Mouse (Mus musculus): ENCODE results near the gene Dscam.

Gene Dscam

DNA sequence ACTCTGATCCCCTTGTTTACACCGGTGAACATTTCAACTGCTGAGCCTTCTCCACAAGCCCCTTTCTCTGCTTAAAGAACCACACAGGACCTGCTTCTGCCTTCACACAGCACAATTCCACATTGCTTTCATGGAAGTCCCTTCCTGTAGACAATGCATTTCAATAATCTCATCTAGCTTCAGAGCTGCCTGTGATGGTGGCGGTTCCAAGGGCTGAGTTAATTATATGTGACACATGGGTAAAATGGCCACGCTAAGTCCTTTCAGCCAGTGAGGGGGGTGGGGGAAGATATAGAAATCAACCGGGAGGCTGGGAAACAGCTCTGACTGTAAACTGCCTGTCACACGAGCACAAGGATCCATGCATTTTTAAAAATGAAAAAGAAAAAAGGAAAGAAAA lies 152.2 kb downstream of the Dscam start:
- DNase-seq (ENCODE audit: low spot score in 2 of 2), result no peak

DNA sequence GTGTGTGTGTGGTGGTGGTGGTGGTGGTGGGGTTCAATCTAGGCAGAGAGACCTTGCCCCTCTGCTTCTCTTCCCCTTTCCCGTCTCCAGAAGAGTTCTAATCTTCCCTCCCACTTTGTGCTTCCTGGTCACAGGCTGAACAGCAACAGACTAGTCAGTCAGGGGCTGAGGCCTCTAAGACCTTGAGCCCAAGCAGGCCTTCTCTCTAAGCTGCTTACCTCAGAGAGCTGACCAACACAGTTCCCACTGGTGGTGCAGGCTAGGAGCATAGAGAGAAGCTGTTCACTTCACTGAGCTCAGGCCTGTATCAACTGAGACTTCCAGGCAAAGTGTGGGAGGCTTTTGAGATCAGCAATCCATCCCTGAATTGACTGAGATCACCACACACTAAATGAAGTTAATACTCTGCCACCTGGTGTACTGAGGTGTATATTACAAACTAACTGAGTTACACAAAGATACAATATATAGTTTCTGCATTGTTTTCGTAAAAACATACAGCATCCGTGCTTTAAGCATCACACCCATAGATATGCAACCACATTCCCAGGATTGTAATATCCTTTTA lies 153.3 kb downstream of the Dscam start:
- no peak for DNase-seq (ENCODE audit: low spot score in 2 of 2)

DNA sequence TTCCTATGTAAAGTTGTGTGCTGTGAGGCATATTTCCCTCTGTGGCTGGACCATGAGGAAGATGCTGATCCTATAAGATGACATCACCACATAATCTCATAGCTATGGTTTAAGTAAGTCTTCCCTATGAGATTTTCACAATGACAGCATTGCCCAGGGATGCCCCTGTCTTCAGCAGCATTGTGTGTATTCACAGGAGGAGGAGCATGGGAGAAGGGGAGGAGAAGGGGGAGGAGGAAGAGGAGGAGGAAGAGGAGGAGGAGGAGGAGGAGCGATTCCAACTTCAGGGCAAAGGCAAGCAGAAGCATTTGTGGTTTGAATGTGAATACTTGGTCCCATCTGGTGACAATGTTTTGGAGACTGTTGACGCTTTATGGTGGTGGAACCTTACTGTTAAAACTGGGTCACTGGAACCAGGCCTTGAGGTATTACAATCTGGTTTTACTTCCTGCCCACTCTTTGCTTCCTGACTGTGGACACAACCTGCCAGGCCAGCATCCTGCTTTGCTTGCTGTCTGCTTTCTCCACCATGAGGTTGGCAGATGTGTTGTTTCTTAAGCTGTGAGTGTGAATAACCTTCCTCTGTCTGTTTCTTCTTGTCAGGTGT lies 154.2 kb downstream of the Dscam start:
- DNase-seq (ENCODE audit: low spot score in 2 of 2), result no peak

DNA sequence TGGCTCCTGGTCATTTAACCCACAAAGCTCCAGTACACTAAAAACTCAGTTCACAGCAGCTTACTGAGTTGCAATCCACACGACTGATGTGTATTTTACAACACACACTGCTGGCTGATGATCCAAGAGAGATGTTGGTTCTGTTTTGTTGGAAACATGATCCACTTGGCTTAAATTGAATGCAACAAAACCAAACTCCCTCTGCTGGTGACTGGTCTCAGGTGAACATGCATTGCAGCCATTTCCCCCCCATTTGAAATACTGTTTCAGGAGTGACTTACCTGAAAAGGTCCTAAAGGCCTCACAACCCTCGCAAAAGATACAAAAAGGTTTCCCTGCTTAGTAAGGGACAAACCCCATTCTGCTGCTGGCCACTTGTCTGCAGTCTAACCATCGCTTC lies 156.2 kb downstream of the Dscam start:
- no peak for DNase-seq (ENCODE audit: low spot score in 2 of 2)

DNA sequence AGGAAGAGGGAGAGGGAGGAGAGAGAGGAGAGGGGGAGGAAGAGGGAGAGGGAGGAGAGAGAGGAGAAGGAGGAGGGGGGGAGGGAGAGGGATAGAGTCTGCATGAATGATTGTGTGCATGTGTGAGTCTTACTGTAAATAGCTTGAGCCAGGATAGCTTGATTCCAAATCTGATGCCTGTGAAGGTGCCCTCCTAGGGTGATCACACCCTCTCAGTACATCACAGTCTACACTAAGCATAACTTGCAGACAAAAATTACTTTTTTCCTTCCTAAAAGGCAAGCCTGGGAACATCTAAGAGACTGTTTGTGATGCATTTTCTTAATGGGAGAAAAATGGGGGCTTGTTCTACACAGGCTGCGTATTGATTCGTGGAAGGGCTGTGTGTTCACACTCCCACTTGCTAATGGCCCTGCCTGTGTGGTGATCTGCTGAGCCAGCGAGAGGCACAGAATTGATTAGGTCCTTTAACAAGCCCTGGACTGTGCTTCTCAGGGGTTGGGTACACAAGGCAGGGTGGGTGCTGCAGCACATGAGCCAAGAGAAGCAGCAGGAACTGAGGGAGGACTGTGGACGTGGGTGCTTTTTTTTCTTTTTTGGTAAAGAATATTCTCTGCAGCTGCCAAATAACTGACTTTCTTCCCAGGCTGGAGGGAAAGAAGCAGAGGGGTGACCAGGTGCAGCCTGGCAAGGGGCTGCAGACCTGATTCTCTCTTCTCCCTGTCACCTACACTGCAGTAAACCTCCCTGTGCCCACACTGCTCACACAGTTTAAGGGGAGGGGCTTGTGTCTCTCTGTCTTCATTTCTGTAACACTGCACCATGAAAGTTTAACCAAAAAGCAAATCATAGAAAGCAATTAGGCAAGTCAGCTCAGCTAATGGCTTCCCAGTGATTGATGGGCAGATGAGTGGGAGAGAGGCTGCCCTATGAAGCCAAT lies 161.2 kb downstream of the Dscam start:
- no peak for DNase-seq (ENCODE audit: low spot score in 2 of 2)

DNA sequence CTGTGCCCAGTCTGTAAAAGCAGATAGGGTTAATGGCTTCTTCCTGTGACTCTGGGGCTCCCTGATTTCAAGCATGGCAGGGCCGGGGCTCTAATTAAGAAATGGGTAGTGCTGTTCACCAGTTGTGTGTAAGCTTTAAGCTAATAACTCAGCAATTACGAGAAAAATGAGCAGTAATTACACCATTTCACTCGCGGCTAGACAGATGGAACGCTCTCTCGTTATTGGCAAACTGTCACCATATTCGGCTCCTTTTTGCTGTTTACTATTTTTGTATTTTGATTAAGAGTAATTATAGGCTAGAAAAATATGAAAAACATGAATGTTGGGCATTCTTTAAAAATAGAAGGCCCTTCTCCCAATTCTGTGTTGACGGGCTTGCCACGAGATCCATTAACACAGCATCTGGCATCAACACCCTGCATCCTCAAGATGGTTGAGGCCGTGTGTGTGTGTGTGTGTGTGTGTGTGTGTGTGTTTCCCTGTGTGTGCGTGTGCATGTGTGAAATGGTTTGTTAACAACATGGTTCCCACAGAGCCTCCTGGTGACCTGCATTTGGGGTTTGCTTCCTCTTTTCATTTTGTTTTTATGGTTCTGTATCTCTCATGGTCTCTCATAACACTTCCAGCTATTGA lies 162.5 kb downstream of the Dscam start:
- DNase-seq (ENCODE audit: low spot score in 2 of 2), result no peak

DNA sequence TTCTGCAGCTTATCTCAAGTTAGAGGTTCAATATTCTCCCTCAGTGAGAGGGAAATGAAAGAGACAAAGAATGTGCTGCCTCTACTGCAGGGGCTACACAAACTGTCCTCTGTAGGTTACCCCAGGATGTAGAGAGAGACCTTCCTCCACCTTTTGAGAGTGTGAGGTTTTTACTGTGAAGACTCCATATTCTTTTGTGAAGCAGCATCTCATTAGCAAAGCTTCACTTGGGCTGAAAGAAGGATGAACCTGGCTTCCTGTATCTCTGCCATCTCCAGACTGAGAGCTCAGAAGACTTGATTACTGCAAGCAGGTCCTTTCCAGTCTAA lies 163.7 kb downstream of the Dscam start:
- no peak for DNase-seq (ENCODE audit: low spot score in 2 of 2)

DNA sequence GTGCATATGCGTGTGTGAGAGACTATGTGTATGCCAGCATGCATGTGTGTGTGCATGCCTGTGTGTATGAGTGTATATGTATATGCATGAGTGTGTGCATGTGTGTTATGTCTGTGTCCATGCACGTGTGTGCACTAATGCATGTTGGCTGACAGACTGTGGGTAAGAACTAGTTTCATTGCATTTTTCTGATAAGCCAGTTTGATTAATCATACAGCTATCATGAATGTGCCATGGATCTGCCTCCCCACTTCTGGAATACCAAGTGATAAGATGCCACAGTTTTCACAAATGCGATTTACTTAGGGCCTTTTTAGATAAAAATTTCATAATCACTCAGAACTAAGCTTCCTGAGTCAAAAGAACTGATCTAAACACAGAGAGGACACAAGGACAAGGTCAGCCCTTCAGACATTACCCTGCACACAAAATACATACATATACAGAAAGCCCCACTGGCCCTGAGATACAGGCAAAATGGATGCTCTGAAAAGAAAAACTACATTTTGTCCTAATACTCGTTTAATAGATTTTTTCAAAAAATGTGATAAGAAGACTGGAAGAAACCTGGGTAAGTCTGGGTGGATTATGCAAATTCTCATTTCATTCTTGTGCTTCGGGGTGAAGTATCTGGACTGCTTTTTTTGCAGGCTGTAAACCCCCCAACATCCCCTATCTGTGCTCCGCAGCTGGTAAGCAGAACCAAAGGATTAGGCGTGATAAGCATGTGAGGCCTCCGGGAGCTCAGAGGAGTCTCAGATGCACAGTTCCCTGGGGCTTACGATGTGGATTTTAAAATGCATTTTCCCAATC lies 164.3 kb downstream of the Dscam start:
- no peak for DNase-seq (ENCODE audit: low spot score in 2 of 2)

DNA sequence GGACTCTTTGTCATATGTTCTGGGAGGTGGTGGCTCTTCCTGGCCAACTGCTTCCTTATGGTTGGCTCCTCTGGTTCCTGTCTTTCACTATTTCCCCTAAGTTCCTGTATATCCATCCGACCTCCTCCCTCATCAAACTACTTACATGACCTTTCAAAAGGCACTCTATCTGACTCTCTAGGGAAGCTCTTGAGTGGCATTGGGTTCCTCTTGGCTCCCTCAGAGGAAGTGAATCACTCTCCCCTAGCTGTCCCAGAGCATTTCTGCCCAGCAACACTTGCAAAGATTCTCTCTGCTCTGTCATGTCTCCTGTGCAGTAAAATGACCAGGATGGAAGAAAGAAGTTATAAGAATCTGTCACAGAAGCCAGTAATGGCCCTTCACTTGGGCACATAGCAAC lies 166.6 kb downstream of the Dscam start:
- no peak for DNase-seq (ENCODE audit: low spot score in 2 of 2)

DNA sequence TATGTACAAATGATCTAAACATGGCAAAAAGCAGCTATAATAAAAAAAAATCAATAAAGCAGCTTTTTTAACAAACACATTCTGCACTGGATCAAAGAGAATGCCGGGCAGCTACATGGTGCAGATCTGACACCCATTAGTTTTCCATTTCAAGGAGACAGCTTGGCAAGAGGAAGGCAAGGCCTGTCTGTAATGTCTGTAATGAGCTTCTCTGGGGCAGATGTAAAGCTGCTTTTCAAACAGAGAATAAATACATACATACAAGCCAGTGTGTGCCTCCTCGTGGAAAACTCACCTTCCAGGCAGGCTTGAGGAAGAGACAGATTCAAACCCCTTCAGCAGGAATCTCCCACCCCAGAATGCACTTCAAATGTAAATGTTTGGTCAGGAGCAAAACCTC lies 167.7 kb downstream of the Dscam start:
- no peak for DNase-seq (ENCODE audit: low spot score in 2 of 2)

DNA sequence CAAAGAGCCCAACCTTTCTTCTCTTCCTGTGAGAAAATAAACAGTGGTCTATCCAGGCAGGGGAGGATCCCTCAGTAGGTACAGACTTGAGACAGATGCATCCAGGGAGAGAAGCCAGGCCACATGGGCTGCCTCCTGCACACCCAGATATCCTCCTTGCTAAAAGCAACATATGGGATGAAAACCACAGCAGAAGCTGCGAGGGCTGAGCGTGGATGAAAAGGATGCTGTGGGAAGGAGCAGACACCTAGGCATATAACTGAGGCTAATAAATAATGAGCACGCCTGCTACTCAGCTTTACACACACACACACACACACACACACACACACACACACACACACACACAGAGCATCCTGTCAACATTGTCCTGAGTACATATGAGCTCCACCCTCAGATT lies 168.4 kb downstream of the Dscam start:
- no peak for DNase-seq (ENCODE audit: low spot score in 2 of 2)

DNA sequence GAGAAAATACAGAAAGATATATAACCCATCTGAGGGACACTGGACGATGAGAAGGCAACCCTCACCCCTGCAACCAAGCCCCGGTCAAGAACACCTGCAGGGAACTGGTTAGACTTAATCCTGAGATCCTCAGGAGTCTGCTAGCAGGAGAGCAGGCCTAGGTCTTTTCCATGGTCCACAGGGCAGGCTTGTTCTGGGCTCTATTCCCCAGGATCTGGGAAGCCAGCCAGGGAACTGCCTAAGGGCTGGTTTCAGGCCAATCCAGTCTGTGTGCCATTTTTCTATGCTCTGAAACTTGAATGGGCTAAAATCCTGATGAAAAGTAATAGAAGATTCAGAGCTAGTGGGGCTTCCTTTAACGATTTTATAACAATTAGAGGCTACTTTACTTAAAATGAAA lies 173.7 kb downstream of the Dscam start:
- peak; percentile 72 to 82 for DNase-seq (ENCODE audit: low spot score in 2 of 2)

DNA sequence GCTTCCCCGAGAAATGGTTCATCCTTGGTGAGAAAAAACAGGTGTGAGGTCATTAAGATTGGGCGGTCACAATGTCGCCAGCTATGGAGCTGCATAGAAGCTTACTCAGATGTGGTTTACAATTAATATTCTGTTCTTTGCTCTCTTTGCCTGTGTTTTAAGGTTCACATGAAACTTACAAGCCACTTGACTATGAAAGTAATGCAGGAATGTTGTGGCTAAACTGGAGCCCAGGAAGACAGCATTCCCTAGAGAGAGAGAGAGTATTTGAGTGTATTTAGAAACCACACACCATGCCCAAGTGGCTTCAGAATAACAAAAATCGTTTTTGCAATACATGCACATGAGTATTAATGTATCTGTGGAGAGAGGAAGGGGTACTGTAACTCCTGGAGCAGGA lies 174.7 kb downstream of the Dscam start:
- DNase-seq (ENCODE audit: low spot score in 2 of 2), result no peak

DNA sequence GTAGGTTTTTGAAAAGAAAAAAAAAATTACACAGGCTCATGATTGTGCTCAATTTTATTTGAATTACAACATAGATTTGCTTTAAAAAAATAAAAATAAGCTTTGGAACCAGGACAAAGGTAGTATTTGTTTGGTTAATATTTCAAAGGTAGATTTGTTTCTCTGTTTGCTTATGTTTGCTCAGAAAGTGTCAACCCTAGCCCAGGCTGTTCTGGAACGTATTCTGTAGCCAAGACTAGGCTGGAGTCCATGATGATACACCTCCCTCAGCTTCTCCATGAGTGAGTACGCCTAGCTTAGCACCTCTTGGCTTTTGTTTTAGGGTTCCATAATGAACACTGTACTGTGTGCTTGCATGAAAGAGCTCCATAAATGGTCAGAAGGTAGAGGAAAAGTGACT lies 183.2 kb downstream of the Dscam start:
- DNase-seq (ENCODE audit: low spot score in 2 of 2), result no peak

DNA sequence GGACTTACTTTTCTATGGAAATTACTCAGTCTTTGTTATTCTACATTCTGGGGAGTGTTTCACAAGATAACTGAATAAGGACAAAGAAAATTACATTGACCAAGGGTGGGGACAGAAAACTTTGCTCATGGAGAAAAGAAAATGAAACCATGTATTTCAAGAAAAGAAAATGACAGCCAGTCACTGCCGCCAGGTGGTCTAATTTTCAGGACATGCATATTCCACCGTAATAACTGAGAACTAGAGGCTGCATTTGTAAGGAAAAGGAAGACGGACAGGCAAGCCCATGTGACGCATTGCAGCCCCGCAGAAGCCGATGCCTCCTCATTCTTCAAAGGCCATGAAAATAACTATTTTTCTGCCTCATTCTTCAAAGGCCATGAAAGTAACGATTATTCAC lies 197.3 kb downstream of the Dscam start:
- DNase-seq (ENCODE audit: low spot score in 2 of 2), result no peak

DNA sequence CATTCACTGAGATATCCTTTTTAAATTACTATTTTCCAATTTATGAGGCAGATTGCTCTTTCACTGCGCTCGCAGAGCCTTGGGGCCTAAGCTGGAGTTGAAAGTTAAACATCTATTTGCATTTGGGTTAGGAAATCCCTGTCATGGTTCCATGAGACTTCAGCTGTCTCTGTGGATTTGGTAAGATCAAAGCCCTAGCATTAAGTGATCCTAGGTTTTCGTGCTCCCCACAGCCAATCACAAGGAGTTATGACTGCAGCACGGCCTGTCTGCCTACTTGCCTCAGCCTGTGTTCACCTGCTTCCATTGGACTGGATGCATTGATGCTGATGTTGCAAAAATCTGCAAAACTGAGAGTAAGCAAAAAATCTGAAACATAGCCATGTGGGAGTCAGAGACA lies 198.8 kb downstream of the Dscam start:
- DNase-seq (ENCODE audit: low spot score in 2 of 2), result no peak

DNA sequence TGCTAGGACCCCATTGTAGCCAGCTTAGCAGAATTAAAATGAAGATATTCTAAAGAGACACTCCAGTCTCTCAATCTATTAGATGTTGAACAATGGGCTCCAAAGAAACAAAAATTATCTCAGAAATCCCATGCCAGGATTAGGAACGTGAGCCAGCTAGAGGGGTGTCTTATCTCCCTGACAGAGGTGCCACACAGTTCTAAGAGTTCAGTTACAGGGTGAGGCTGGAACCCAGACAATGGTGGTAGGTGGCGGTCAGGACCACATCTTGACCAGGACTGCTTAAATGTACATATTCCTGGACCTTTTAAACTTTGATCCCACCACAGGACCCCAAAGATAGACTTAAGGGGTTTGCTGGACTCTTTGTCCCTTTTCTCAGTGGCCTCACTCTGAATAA lies 200.1 kb downstream of the Dscam start:
- DNase-seq (ENCODE audit: low spot score in 2 of 2), result no peak

DNA sequence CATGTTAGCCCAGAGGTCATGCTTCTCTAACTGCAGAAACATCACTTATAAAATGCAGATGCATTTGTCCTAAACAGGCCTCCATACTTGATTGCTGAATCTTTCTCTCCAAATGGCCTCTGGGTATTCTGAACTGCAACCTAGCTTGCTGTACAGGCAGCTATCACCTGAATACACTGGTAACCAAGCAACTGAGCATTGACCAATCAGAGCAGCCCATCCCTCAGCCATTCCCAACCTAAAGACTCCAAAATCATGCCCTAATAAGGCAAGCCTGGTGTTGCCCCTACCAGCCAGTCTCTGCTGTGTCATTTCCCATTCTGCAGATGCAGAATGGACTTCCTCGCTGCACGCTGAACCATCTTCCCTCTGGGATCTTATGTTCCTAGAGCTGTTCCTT lies 200.9 kb downstream of the Dscam start:
- DNase-seq (ENCODE audit: low spot score in 2 of 2), result no peak

DNA sequence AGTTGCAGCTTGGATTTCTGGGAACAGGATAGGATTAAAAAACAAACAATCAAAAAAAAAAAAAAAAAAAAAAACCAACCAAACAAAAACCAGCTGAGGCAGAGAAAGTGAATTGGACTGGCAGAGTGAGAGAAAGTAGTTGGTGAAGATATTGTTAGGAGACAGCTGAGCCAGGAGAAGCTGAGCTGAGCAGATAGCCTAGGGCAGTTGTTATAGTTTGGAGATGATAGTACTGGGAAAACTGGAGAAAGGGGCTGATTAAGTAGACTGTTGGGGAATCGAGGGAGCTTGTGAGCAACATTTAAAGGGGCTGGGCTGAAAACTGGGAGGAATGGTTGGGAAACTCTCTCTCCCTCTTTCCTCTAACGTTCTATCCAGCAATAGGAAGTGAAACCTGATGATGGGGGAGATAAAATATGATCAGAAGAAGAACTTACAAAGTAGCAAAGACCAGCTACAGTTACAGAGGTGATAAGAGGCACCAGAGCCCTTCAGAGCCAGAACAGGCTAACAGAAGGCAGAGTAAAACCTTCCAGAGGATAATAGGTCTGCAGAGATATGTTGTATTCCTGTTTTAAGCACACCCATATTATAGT lies 201.6 kb downstream of the Dscam start:
- DNase-seq (ENCODE audit: low spot score in 2 of 2), result no peak

DNA sequence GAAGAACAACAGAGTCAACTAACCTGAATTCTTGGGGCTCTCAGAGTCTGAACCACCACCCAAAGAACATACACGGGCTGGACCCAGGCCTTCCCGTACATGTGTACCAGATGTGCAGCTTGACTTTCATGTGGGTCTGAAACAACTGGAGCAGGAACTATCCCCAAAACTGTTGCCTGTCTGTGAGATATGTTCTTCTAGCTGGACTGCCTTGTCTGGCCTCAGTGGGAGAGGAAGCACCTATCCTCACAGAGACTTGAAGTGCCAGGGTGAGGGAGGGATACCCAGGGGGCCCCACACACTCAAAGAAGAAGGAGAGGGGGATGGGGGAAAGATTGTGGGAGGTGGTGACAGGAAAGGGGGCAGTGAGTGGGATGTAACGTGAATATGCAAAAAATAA lies 210.9 kb downstream of the Dscam start:
- DNase-seq (ENCODE audit: low spot score in 2 of 2), result no peak

DNA sequence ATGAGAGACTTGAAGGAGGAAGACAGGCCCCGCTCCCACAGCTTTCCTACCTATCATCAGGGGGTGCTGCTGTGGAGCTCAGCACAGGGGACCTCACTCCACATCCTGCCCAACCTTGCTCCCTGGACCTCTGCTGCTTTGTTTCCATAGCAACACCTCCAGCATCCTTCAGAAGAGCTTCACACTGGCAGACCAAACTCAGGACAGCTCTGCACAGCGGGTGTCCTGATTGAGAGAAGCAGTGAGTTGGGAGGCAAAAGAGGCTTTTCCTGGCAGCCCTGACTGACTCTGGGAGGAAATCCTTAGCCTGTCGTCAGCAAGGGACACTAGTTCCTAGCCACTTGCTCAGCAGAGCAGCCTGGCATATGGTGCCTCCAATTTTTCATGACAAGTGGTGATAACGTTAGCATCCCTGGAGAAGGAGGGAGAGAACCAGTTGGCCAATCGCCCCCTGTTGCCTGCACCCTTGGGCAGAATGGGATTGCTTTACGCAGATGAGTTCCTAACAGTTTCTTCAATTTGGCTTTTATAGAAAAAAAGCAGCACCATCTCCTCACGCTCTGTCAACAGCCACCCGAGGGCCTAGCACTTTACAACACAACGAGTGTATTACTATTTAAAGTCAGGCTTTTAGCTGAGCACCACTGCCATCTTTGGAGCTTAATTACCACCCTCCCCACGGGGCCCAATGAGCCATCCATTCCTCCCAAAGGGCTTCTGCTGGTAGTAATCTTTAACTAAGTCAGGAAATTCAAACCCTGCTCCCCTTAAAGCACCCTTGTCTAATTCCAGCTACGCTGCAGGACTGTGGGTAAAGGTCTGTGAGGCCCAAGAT lies 224.9 kb downstream of the Dscam start:
- peak; percentile 23 to 58 for DNase-seq (ENCODE audit: low spot score in 2 of 2)

Measured in cerebellum, postnatal 4 days (tissue).